Mouse (Mus musculus): Measurements from ENCODE around the gene Dedd2.

GRCm38 (mm10) chr7:25248018-25248647 is 27.7 kb upstream of the Dedd2 start:
- TF ChIP-seq CTCF (IDR thresholded peaks at IDR 0.05): no peak
- no peak for TF ChIP-seq EP300 (IDR thresholded peaks at IDR 0.05)
